Mouse (Mus musculus): Measurements from ENCODE around the gene Rasgrp1. TPM values are rescaled to one million over a fixed set of nuclear protein-coding genes. Genes with fewer than 3 reads are reported as not detected.

Rasgrp1 gene
- polyA plus RNA-seq, 1 experiment from 2014 or later, result 1.3 TPM

Other genes starting within 250 kb of the Rasgrp1 start
- gene Spred1, start 221.6 kb downstream of the Rasgrp1 start, polyA plus RNA-seq (2015; fragmentation: Nextera tagmentation; extraction: Ambion mirVana), result 12.4 and 16.5 TPM in 2 replicates
- 9.8 and 10.4 TPM in 2 replicates for gene Fam98b, start 93.3 kb downstream of the Rasgrp1 start, polyA plus RNA-seq (2015; fragmentation: Nextera tagmentation; extraction: Ambion mirVana)